In the genomic region with DNA sequence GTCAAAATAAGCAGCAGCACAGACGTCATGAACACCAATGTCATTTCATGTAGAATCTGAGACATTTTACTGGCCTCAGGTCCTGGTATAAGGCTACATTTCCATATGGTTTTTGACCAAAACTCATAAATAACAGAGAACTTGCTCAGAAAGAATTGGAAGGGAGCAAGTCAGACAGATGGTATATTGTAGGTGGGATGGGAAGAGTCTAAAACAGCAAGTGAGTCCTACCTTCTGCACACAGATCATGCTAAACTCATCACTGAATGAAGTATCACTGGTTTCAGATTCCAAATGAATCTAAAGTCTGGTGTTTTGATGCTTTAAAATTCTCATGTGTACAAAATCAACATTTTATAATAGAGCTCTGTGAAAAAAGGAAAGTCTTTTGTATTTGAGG, we compare ENCODE assay signal across 28 mouse cellular contexts.
"Had no signal": no experiment of that assay in that cellular context is flagged by ENCODE, and none has a peak within 500 bp of the region (broad histone marks: within the 10 kb centered on the region; RNA-seq: fewer than 3 reads in every experiment).

No protein-coding gene starts in this region.

- H3K4me2 ChIP-seq: heart, embryonic 11.5 days; heart, embryonic 13.5 days; heart, embryonic 15.5 days; hindbrain, embryonic 13.5 days; intestine, embryonic 15.5 days; limb, embryonic 12.5 days; liver, embryonic 11.5 days; liver, embryonic 13.5 days; liver, embryonic 15.5 days had no signal

- H3K9me3 ChIP-seq: heart, embryonic 13.5 days; heart, embryonic 15.5 days; hindbrain, embryonic 13.5 days; intestine, embryonic 15.5 days; limb, embryonic 12.5 days; liver, embryonic 13.5 days; liver, embryonic 15.5 days had no signal

- H3K4me3 ChIP-seq: heart, adult 2 months; heart, embryonic 13.5 days; heart, embryonic 15.5 days; hindbrain, embryonic 13.5 days; intestine, embryonic 15.5 days; layer of hippocampus, adult 2 months; limb, embryonic 12.5 days; liver, embryonic 13.5 days; liver, embryonic 15.5 days had no signal

- ATAC-seq: hindbrain, embryonic 16.5 days; inflammation-experienced regulatory T-cells, adult 6 months; intestine, embryonic 15.5 days; intestine, postnatal 0 days had no signal

- H3K27ac ChIP-seq: heart, adult 2 months; heart, embryonic 13.5 days; heart, embryonic 15.5 days; hindbrain, embryonic 13.5 days; intestine, embryonic 15.5 days; layer of hippocampus, adult 2 months; limb, embryonic 12.5 days; liver, embryonic 13.5 days; liver, embryonic 15.5 days had no signal

- H3K9ac ChIP-seq: heart, embryonic 13.5 days; heart, embryonic 15.5 days; hindbrain, embryonic 13.5 days; intestine, embryonic 15.5 days; limb, embryonic 12.5 days; liver, embryonic 13.5 days; liver, embryonic 15.5 days had no signal

- H3K27me3 ChIP-seq: heart, embryonic 13.5 days; heart, embryonic 15.5 days; hindbrain, embryonic 13.5 days; intestine, embryonic 15.5 days; limb, embryonic 12.5 days; liver, embryonic 13.5 days; liver, embryonic 15.5 days had no signal

- H3K4me1 ChIP-seq: heart, embryonic 13.5 days; heart, embryonic 15.5 days; hindbrain, embryonic 13.5 days; intestine, embryonic 15.5 days; limb, embryonic 12.5 days; liver, embryonic 13.5 days; liver, embryonic 15.5 days had no signal

- DNase-seq: gastrocnemius, postnatal 14 days; gastrocnemius, postnatal 36 days; heart, adult 11 months; heart, adult 2 months; heart, postnatal 14 days; heart, postnatal 36 days; kidney, adult 18-20 months; kidney, adult 8-10 months; kidney, postnatal 10 days; kidney, postnatal 25 days; kidney, postnatal 4 days; layer of hippocampus, adult 9-11 months; layer of hippocampus, postnatal 36 days; left cerebral cortex, postnatal 4 days; liver; liver, embryonic 13.5 days had no signal

- H3K36me3 ChIP-seq: heart, embryonic 13.5 days; heart, embryonic 15.5 days; hindbrain, embryonic 13.5 days; intestine, embryonic 15.5 days; limb, embryonic 12.5 days; liver, embryonic 13.5 days; liver, embryonic 15.5 days had no signal
